Mouse (Mus musculus) lung, postnatal 10 days (tissue): ENCODE data around the gene Slc5a6.

Source experiments
- DNase-seq: peaks from one replicate; pipeline ENCODE4 v3.0.0; 2021

Slc5a6 gene

GRCm38 (mm10) chr5:30999324-30999723 is 49.4 kb downstream of the Slc5a6 start:
- DNase-seq, result no peak

GRCm38 (mm10) chr5:30998306-30998705 is 50.4 kb downstream of the Slc5a6 start:
- peak; percentile 51 for DNase-seq

GRCm38 (mm10) chr5:30994910-30995635 is 53.7 kb downstream of the Slc5a6 start:
- no peak for DNase-seq

GRCm38 (mm10) chr5:30994074-30994473 is 54.6 kb downstream of the Slc5a6 start:
- no peak for DNase-seq

- no peak for DNase-seq
Measured at GRCm38 (mm10) chr5:30992980-30993676, 55.6 kb downstream of the Slc5a6 start.
